11 mouse cellular contexts compared by ENCODE assay signal in genomic region chr7:78071131-78071530, GRCm38 (mm10).
DNase-seq lines count a peak whose midpoint lies in the region; ATAC-seq and TF ChIP-seq lines count a peak whose summit lies in the region.
"Had no signal": no experiment of that assay in that cellular context is flagged by ENCODE, and none has a peak within 500 bp of the region (broad histone marks: within the 10 kb centered on the region; RNA-seq: fewer than 3 reads in every experiment).

No protein-coding gene starts in this region.

- TF ChIP-seq POLR2A in cerebellum, adult 2 months (IDR thresholded peaks at IDR 0.05; ENCODE audit: borderline replicate concordance, insufficient read depth, low read length): no peak

- H3K27me3 ChIP-seq in cerebellum, adult 2 months (ENCODE audit: control insufficient read depth, insufficient read depth, low read length): no peaks in the 10 kb centered on the region
- H3K27me3 ChIP-seq in kidney, embryonic 14.5 days (ENCODE audit: control insufficient read depth, insufficient read depth, low read length): no peaks in the 10 kb centered on the region
- H3K27me3 ChIP-seq: heart, embryonic 13.5 days had no signal

- TF ChIP-seq CTCF in cerebellum, adult 2 months (IDR thresholded peaks at IDR 0.05; ENCODE audit: borderline replicate concordance, insufficient read depth, low read depth, low read length): no peak

- WGBS in cerebellum, adult 2 months: 37% methylated on average over 7 of the region's 7 CpGs
- WGBS in kidney, embryonic 14.5 days: 25% methylated on average over 7 of the region's 7 CpGs

- no peaks in the 10 kb centered on the region for H3K36me3 ChIP-seq in kidney, embryonic 14.5 days (ENCODE audit: control insufficient read depth, insufficient read depth, low read length)
- H3K36me3 ChIP-seq: heart, embryonic 13.5 days had no signal

- no peak overlapping the region for H3K4me2 ChIP-seq in kidney, embryonic 14.5 days (replicated peaks; ENCODE audit: low read depth, low read length)
- H3K4me2 ChIP-seq: heart, embryonic 13.5 days had no signal

- peak; percentile 98 for ATAC-seq in kidney, embryonic 14.5 days (ENCODE audit: low FRiP score, low TSS enrichment)
- ATAC-seq in CD4-positive, CD25-positive, alpha-beta regulatory T cell, adult 4 months: no peak
- no peak for ATAC-seq in frontal cortex, adult (ENCODE audit: low TSS enrichment)
- ATAC-seq: midbrain, embryonic 16.5 days had no signal

- no peaks in the 10 kb centered on the region for H3K9me3 ChIP-seq in kidney, embryonic 14.5 days (ENCODE audit: control insufficient read depth, low read length)
- H3K9me3 ChIP-seq: heart, embryonic 13.5 days had no signal

- no peak overlapping the region for H3K9ac ChIP-seq in kidney, embryonic 14.5 days (ENCODE audit: low read depth, low read length)
- H3K9ac ChIP-seq: heart, embryonic 13.5 days had no signal

- no peak overlapping the region for H3K27ac ChIP-seq in cerebellum, adult 2 months (ENCODE audit: insufficient read depth, low read length)
- H3K27ac ChIP-seq in kidney, embryonic 14.5 days (ENCODE audit: low read depth, low read length): no peak overlapping the region
- H3K27ac ChIP-seq: heart, embryonic 13.5 days had no signal

- peaks cover 4% of the 10 kb centered on the region for H3K4me1 ChIP-seq in cerebellum, adult 2 months (ENCODE audit: control insufficient read depth, insufficient read depth, low read length)
- H3K4me1 ChIP-seq in kidney, embryonic 14.5 days (ENCODE audit: control insufficient read depth, insufficient read depth, low read length): peaks cover 4% of the 10 kb centered on the region; the same call in 1 of the 2 replicates
- H3K4me1 ChIP-seq: heart, embryonic 13.5 days had no signal

- peak; percentile 11 to 31 for DNase-seq in cerebellum, adult 2 months
- DNase-seq in cerebellum, postnatal 4 days (ENCODE audit: low spot score in 2 of 2): no peak
- peak; percentile 83 for DNase-seq in Muller cell, postnatal 12 days (ENCODE audit: inconsistent ontology term)
- DNase-seq in gastrocnemius, adult 18-20 months (ENCODE audit: low spot score): peak; percentile 64
- DNase-seq in lung, postnatal 25 days (ENCODE audit: low spot score): no peak
- DNase-seq: liver had no signal

- no peak overlapping the region for H3K4me3 ChIP-seq in cerebellum, adult 2 months (replicated peaks; ENCODE audit: insufficient read depth, low read depth, low read length)
- no peak overlapping the region for H3K4me3 ChIP-seq in kidney, embryonic 14.5 days (ENCODE audit: low read length)
- H3K4me3 ChIP-seq: heart, embryonic 13.5 days had no signal

Comparison
In these comparisons a context has a peak if more than half of its experiments do, and no peak if none do; other contexts are left out.
1. DNase-seq: peak in cerebellum, adult 2 months (2 of 2), Muller cell, postnatal 12 days (single experiment) and gastrocnemius, adult 18-20 months (single experiment); none in cerebellum, postnatal 4 days (0 of 2) and lung, postnatal 25 days (single experiment).